Mouse (Mus musculus) duodenum, adult 2 months (tissue): Measurements from ENCODE around the gene Tpm3. TPM values are rescaled to one million over a fixed set of nuclear protein-coding genes. Genes with fewer than 3 reads are reported as not detected.

Experiments
- polyA plus RNA-seq: library from polyadenylated mRNA; depleted of rRNA; stranded (reverse); fragments of >200 nt; gene quantifications from 2 replicates; pipeline ENCODE4 v1.2.3, GENCODE M21; 2012; ENCODE audit warnings: low replicate concordance; rRNA removed

The Tpm3 gene
- polyA plus RNA-seq = 66.1 and 71.1 TPM in 2 replicates

GRCm38 (mm10) chr3:90072294-90072693, at the start of gene Tpm3:
Tpm3 (plus strand) TSS chr3:90072649.

GRCm38 (mm10) chr3:90051441-90052350, 20.8 kb upstream of the Tpm3 start, which contains the start of gene 4933434E20Rik:
4933434E20Rik (plus strand) TSS chr3:90051636.

GRCm38 (mm10) chr3:90052351-90053241, 19.9 kb upstream of the Tpm3 start, which contains the start of gene Ubap2l:
Ubap2l (minus strand) TSS chr3:90052628.

GRCm38 (mm10) chr3:90103938-90104337, 31.5 kb downstream of the Tpm3 start, which contains the start of gene Nup210l:
Nup210l (plus strand) TSS chr3:90104132.

Other genes starting within 250 kb of the Tpm3 start
- gene She, start 241.3 kb upstream of the Tpm3 start, polyA plus RNA-seq = 0.18 and 0.36 TPM in 2 replicates
- 2.1 and 2.4 TPM in 2 replicates for gene Il6ra, start 159.5 kb upstream of the Tpm3 start, polyA plus RNA-seq
- gene Atp8b2, start 109.1 kb upstream of the Tpm3 start, polyA plus RNA-seq = 9.2 and 15.3 TPM in 2 replicates
- gene Hax1, start 73.9 kb upstream of the Tpm3 start, polyA plus RNA-seq = 17.1 and 29.1 TPM in 2 replicates
- 6.5 and 8.9 TPM in 2 replicates for gene 4933434E20Rik, start 21.0 kb upstream of the Tpm3 start, polyA plus RNA-seq
- gene Ubap2l, start 20.0 kb upstream of the Tpm3 start, polyA plus RNA-seq = 40.2 and 46.7 TPM in 2 replicates
- 0.04 and 0.07 TPM in 2 replicates for gene Nup210l, start 31.5 kb downstream of the Tpm3 start, polyA plus RNA-seq
- gene Rps27, start 141.0 kb downstream of the Tpm3 start, polyA plus RNA-seq = 256 and 423 TPM in 2 replicates
- 1.9 and 4.0 TPM in 2 replicates for gene Rab13, start 141.0 kb downstream of the Tpm3 start, polyA plus RNA-seq
- gene Jtb, start 158.9 kb downstream of the Tpm3 start, polyA plus RNA-seq = 115 and 123 TPM in 2 replicates
- 5.7 and 27.1 TPM in 2 replicates for gene Creb3l4, start 170.9 kb downstream of the Tpm3 start, polyA plus RNA-seq
- gene Slc39a1, start 175.5 kb downstream of the Tpm3 start, polyA plus RNA-seq = 46.9 and 72.6 TPM in 2 replicates
- gene Crtc2, start 181.5 kb downstream of the Tpm3 start, polyA plus RNA-seq = 36.0 and 45.7 TPM in 2 replicates
- gene Dennd4b, start 192.5 kb downstream of the Tpm3 start, polyA plus RNA-seq = 7.0 and 7.6 TPM in 2 replicates
- 5.0 and 7.0 TPM in 2 replicates for gene Gatad2b, start 220.5 kb downstream of the Tpm3 start, polyA plus RNA-seq